Mouse (Mus musculus): Measurements from ENCODE around the gene Garnl3.

The Garnl3 gene

DNA sequence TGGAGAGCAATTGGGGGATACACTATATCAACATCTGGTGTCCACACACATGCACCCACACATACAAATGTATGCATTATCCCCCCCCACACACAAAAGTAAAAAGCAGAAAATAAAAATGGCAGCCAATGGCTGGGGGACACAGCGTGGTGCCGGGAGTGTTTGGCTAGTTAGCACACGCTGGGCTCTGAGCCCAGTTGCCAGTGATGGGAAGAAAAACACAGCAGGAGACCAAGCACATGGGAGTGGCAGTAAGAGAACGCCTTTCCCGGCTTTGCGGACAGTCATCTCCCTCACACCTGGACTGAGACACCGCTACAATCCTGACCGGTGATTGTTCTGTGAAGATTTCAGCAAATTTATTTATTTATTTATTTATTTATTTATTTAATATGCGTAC is 160.2 kb downstream of the Garnl3 start:
- DNase-seq (ENCODE audit: extremely low spot score) = no peak

DNA sequence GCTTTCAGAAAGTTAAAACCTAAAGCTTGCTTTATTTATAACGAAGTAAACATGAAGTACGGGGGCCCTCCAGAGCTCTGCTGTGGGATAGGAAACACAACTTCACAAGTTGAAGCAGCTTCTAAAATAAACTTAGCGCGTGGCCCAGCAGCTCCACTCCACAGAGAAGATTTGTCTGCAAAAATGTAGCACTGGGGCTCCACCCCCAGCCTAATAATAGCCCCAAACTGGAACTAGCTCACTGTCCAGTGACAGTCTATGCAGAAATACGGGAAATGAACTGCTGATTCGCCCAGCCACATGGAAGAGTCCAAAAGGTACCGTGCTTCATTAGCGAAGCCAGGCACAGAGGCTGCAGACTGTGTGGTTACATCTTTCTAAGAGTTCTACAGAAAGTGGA is 162.1 kb downstream of the Garnl3 start:
- DNase-seq (ENCODE audit: extremely low spot score) = no peak

DNA sequence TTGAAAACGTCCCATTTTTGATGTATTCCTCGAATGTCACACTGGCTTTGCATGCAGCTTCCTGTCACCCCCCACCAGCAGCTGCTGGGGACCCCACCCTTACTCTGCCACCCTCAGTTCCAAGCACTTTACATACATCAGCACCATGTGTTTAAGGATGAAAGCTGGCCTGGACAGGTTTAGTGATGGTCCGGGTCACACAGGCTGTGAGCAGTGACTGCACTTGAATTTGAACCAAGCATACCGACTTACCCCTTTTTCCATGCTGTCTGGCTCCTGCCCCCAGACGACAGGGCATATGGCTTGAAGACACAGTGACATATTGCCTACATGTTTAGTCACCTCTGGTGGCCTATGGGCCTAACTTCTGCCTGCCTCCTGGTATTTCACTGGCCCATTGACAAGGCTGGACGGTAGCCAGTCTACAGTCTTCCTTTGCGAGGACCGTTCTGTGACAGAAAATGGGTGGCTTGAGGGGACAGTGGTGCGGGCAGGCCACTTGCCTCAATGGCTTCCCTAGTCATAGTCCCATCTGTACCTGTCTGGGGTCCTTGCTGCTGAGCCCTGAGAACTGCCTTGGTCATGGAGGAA is 163.3 kb downstream of the Garnl3 start:
- no peak for DNase-seq (ENCODE audit: extremely low spot score)

DNA sequence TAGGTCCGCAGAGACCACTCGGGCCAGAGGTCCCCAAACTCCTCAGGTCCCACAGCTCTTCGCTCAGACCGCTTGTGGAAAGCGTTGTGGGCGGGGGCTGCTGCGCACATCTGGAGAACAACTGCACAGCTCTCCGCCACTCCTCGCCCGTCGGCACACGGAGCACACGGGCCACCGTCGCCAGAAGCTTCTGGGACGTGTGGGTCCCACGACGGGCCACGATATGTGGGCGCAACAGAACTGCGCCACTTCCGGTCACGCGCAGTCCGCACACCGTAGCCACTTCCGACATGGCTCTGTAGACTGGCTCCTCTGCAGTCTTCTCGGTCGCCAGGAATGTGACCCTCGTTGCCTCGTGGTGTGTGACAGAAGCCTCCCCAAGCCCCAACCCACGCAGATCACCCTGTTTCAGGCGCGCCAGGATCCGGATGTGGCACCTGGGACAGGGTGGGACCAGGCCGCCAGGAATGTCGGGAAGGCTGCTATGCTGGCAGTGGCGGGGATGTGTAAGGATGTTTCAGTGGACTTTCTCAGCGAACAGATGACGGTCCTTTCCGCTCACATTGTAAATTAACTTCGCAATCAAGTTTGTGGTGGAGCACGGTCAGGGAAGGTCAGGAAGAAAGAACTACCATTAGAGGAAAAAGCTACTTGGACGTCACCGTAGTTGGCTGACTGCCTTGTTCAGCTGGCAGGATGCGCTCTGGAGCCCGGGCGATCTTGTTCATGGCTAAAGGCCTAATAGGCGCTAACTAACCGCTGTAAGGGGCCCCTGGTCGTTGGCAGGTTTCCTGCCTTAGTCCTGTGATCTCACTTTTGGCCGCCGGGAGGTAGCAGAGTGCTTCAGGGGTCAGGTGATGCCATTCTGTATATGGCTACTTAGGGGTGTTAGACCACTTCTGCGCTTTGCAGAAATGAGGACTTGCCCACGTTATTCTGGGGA is 164.5 kb downstream of the Garnl3 start:
- DNase-seq (ENCODE audit: extremely low spot score) = peak; percentile 84

DNA sequence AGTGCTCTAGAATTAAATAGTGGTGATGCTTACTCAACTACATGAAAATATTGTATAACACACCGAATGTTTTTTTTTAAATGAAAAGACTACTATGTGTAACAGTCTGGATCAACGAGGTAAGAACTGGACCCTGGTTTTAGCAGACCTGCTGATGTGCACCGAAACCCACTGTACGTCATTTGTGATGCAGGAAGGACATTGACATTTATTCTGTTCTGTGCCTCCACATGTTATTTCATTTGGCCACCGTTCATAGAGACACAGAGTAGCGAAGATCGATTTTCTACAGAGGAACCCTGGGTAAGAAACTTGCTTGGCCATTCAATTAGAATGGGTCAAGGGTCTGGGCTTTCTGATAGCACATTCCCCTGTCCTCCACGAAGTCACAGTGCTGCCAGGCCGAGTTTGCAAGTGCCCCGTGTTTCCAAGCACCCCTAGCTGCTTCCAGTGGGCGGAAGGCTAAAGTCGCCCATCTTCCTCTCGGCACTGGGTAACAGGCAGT is 165.2 kb downstream of the Garnl3 start:
- no peak for DNase-seq (ENCODE audit: extremely low spot score)

DNA sequence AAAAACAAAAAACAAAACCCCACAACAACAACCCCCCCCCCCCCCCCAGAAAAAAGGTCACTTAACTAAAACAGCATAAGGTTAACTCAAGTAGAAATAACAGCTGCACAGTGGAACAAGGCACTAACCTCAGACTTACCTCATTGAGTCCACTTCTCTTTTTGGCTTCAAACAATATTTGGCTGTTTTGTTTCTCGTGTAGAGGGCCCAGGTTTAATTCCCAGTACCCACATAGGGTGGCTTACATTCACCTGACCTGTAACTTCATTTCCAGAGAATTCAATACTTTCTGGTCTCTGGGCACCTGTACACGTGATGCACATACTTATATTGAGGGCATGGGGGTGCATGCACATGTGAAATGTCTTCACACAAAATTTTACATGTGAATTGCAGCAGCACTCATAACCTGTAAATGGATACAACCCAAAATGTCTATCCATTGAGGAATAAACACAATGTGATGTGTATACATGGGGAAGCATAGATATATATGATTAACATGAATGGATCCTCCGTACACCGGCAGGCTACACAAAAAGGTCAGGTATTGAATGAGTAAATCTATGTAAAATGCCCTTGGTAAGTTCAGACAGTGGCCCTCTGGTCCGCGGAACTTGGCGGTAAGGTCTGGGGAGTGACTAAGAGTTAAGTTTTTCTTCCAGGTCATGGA is 165.8 kb downstream of the Garnl3 start:
- DNase-seq (ENCODE audit: extremely low spot score) = peak; percentile 55

DNA sequence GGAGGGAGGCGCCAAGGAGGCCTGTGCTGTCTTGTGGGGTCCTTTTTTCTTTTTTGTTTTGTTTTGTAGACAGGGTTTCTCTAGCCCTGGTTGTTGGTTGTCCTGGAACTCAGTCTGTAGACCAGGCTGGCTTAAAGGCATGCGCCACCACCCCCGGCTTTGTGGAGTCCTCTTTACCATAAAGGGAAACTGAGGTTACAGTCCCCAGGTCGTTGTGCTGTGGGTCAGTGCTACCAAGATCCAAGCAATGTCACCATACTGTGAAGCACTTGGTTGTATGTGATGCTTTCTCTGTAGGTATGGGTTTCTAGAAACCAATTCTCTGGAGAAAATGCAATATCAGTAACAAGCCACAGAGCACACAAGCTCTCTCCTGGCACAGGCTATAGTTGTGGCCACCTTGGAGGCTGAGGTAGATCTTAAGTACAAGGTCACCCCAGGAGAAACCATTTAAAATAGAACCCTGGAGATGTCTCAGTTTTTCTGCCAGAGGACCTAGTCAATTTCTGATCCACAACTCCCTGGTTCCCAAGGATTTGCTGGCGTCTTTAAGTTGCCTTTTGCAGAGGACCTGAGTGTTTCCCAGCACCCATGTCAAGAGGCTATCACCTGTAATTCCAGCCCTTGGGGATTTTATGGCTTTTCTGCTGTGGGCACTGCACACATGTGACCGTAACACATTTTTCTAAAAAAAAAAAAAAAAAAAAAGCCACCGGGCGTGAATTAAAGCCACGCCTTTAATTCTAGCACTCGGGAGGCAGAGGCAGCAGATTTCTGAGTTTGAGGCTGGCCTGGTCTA is 166.6 kb downstream of the Garnl3 start:
- peak; percentile 37 for DNase-seq (ENCODE audit: extremely low spot score)

DNA sequence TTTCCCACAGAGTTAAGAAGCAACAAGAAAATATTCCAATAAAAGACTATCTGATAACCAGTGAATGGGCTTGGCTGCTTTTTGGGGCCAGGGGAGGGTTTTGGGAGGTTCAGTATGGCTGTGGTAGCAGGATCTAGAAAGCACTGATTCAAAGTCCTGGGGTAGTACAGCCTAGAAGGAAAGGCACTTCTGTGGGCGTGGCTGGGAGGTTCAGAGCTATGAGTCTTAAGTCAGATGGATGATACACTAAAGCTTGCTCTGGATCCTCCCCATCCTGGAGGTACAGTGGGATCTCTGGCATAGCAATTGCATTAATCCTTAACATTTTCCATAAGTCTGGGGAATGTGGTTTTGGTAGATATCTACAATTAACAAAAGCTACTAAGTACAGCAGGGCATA is 167.5 kb downstream of the Garnl3 start:
- no peak for DNase-seq (ENCODE audit: extremely low spot score)

DNA sequence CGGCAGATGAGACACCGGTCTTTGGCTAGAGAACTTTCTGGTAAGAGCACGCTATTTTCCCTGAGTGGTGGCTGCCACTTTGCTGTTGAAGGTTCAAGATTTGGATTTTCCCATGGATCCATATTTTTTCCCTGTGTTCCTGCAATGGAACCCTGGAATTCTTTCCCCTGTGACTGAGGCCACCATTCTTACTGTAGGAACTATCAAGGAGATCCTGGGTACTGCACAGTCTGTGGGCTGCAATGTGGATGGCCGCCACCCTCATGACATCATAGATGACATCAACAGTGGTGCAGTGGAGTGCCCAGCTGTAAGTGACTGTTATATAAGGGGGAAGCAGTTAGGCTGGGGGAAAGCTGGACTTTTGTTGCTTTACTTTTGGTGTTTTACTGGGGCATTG is 167.9 kb downstream of the Garnl3 start:
- no peak for DNase-seq (ENCODE audit: extremely low spot score)

DNA sequence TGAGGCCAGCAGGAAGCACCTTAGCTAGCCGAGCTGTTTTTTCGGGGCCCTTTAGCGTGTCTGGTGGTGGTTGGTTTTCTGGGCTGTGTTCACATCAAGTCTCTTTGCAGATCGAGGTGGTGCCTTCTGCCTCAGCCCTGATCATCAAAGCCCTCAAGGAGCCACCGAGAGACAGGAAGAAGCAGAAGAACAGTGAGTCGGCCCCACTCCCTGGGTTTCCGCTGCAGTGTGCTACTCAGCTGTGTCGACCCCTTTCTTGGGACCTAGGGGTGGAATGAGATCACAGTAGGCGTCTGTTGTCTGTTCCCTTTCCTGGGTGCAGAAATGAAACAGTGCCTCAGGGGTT is 168.6 kb downstream of the Garnl3 start:
- no peak for DNase-seq (ENCODE audit: extremely low spot score)

DNA sequence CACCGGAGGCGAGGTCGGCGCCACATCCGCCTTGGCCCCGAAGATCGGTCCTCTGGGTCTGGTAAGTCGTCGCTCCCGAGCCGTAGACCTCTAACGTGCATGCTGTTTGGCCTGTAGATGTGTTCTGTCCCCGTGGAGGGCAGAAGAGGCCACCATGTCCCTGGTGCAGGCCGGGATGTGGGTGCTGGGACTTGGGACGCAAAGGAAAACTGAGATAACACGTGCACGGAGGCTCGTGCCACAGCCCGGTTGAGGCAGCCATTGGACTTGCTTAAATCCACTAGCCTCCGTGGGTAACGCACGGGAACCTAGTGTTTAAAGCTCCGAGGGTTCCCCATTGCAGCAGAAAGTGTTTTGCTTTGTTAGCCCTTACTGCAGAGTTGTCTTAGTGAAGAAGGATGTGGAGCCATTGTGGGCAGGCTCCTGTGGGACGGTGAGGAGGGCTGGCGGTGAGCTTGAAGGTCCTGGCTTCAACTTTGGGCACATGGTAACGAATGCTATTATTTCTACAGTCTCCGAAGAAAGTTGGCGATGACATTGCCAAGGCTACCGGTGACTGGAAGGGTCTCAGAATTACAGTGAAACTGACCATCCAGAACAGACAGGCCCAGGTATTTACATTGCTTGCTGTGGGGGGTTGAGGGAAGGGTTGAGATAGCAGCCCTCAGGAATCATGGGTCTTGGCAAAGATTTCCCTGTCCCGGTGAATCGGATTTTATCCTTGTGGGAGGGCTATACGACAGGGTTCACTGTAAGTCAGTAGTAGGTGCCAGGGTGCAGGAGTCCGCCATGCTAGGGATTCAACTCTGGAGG is 169.2 kb downstream of the Garnl3 start:
- DNase-seq (ENCODE audit: extremely low spot score) = peak; percentile 46

DNA sequence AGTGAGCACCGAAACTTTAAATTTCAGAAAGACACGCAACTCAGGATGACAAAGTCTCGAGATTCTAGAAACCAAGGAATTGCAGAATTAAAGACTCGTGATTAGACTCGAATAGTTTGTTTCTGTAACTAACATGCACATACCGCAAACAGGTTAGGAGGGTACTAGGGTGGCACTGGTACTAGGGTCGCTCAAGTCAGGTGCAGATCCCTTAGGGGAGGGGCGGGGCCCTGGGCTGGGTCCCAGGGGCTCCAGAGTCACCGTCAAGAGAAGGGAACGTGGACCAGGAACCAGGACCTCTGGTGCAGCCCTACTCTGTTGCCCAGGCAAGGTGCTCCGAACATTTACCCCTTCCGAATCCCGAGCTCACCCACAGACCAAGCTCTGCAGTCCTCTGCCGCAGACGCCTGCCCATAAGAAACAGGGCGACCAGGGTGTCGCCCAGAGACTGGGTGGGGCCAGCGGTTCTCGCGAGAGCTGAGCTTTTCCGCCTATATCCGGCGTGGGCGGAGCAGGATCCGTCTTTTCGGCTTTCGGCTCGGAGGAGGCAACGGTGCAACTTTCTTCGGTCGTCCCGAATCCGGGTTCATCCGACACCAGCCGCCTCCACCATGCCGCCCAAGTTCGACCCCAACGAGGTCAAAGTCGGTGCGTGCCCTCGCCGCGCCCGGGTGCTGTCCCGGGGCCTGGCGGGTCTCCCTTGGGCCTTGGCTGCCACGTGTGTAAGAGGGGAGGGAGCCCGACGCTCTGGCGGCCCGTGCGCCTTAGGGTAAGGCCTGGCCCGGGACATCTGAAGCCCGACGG is 170.1 kb downstream of the Garnl3 start, which contains the start of the genes Rpl12 and Lrsam1:
Gene Rpl12 (plus strand): TSS at position 368 of the 804 bp plus-strand sequence.
Gene Lrsam1 (minus strand): TSS at position 423 of the 804 bp plus-strand sequence.
- DNase-seq (ENCODE audit: extremely low spot score) = peak; percentile 95

DNA sequence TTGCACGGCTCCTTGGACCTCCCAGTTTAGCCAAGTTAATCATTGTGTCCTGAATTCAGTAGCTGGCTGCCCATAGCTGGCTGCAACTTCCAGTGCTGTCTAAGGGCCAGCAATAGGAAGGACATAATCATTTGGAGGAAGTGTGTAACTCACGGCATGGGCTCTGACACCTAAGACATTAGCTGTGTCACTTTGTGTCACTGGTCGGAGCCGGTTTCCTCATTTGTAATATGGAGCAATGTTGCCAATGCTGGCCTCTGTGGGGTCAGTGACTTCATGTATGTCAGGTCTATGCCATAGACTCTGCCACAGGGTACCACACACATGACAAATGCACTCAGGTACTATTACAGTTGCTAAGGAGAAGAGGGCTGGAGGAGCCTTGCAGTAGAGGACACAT is 171.2 kb downstream of the Garnl3 start:
- DNase-seq (ENCODE audit: extremely low spot score) = no peak

DNA sequence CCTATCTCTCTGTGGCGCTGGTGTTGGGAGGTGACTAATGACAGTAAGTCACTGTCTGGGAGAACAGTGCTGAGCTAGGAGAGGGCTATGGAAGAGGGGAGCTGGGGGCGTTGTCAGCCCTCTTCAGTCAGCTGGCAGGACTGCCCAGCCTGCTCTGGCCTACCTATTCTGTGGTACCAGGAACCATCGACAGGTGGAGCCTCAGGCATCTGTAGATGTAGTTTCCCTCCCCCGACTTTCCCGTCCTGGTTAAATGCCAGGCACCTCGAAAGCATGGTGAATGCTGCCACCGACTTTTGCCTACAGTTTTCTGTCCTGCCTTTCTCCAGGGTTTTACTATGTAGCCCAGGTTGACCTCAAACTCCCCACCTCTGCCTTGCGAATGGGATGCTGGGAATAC is 174.1 kb downstream of the Garnl3 start:
- no peak for DNase-seq (ENCODE audit: extremely low spot score)

DNA sequence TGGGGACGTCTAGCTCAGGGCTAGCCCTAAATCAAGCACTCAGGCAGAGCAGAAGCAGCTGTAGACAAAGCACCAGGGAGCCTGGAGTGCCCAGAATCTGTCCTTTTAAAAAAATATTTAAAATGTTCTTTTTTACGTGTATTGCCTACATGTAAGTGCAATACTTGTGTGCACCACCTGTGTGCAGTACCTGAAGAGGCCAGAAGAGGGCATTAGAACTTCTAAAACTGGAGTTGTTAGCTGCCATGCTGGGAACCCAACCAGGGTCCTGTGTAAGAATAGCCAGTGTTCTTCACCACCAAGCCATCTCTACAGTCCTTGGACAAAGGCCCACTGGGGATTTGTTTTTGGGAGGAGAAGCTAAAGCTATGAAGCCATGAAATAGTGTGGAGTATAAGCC is 176.9 kb downstream of the Garnl3 start:
- DNase-seq (ENCODE audit: extremely low spot score) = no peak

DNA sequence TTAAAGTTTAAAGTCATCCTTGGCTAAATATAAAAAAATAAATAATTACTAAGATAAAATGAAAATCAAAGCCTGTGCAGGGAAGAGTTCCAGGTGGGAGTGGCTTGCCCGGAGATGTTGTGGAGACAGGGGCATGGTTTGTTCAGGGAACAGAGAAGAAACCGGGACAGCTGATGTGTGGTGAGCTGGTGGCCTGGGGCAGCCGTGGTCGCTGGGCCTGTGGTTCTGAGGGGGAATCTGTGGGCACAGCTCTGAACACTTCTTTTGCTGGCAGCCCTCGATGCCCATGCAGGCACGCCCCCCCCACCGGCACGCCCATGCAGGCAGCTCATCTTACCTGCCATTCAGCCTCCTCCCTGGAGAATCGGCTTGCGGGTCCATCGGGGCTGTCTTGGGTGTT is 184.0 kb downstream of the Garnl3 start:
- DNase-seq (ENCODE audit: extremely low spot score) = no peak

DNA sequence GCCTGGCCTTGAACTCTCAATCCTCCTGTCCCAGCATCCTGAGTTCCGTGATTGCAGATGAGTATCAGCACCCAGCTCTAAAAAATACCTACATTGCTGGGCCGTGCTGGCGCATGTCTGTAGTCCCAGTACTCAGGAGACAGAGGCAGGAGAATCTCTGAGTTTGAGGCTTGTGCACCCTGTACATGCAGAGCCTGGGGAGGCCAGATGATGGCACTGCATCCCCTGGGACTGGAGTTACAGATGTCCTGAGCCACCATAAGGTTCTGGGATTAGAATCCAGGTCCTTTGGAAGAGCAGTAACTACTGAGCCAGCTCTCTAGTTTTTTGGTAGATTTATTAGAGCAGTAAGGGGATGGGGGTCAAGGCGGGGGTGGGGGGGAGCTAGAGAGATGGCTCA is 191.0 kb downstream of the Garnl3 start:
- DNase-seq (ENCODE audit: extremely low spot score) = no peak

DNA sequence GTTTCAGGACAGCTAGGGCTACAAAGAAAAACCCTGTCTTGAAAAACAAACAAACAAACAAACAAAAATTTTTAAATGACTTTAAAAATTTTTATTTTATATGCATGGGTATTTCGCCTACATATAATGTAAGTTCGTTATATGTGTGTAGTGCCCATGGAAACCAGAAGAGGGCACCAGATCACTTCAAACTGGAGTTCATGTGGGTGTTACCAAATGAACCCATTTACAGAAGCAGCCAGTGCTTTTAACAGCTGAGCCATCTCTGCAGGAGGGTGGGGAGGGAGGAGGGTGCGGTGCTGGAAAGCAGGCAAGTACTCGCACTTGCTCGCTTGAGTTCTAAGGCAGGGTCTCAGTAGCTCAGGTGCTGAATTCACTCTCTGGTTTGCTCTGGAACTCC is 192.0 kb downstream of the Garnl3 start:
- DNase-seq (ENCODE audit: extremely low spot score) = no peak

DNA sequence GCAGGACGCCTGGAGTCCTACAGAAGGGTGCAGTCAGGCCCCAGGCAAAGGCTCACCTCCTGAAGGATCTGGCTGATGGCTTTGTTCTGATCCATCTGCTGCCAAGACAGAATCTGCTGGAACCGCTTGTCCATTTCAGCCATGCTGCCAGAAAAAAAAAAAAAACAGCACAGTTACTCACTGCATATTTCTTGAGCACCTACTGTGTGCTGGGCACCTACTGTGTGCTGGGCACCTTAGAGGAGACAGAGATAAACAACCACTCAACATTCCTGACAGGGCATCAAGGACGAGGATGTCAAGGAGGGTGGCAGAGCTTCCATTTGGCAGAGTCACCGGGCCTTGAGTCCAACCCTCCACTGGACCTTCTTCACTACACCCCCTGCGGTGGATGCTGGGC is 192.7 kb downstream of the Garnl3 start:
- DNase-seq (ENCODE audit: extremely low spot score) = no peak

Data from embryo, embryonic 9.5 days (tissue).